9 mouse cellular contexts compared by ENCODE assay signal in the genomic region with DNA sequence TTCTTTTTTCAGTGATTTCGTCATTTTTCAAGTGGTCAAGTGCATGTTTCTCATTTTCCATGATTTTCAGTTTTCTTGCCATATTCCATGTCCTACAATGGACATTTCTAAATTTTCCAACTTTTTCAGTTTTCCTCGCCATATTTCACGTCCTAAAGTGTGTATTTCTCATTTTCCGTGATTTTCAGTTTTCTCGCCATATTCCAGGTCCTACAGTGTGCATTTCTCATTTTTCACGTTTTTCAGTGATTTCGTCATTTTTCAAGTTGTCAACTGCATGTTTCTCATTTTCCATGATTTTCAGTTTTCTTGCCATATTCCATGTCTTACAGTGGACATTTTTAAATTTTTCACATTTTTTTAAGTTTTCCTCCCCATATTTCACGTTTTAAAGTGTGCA. TPM values are rescaled to one million over a fixed set of nuclear protein-coding genes. Genes with fewer than 3 reads are reported as not detected.
DNase-seq lines count a peak whose midpoint lies in the region; ATAC-seq lines count a peak whose summit lies in the region.
"Not testable (repeated sequence)": the region's sequence is repeated elsewhere in the genome, so short reads cannot be mapped to it uniquely, and the experiment has no call there.
"Had no signal": no experiment of that assay in that cellular context is flagged by ENCODE, and none has a peak within 500 bp of the region (broad histone marks: within the 10 kb centered on the region; RNA-seq: fewer than 3 reads in every experiment).

No protein-coding gene starts in this region.

- H3K27me3 ChIP-seq in embryonic facial prominence, embryonic 15.5 days; intestine, embryonic 14.5 days (replicated peaks; ENCODE audit: control insufficient read depth, insufficient read depth, low read length); liver, embryonic 15.5 days; stomach, embryonic 14.5 days (ENCODE audit: control insufficient read depth, insufficient read depth, low read length): not testable (repeated sequence)

- not testable (repeated sequence) for H3K4me1 ChIP-seq in embryonic facial prominence, embryonic 15.5 days; intestine, embryonic 14.5 days (replicated peaks; ENCODE audit: control insufficient read depth, insufficient read depth, low read length); liver, embryonic 15.5 days (replicated peaks); stomach, embryonic 14.5 days (ENCODE audit: control insufficient read depth, insufficient read depth, low read length)

- 75% methylated on average over 8 of the region's 8 CpGs for WGBS in embryonic facial prominence, embryonic 15.5 days
- WGBS in intestine, embryonic 14.5 days, result 70% methylated on average over 8 of the region's 8 CpGs
- WGBS in liver, embryonic 15.5 days (ENCODE audit: insufficient replicate concordance), result 57% methylated on average over 8 of the region's 8 CpGs
- WGBS in stomach, embryonic 14.5 days, result 79% methylated on average over 7 of the region's 8 CpGs

- ATAC-seq in CD4-positive, CD25-positive, alpha-beta regulatory T cell, adult 4 months, result peak; percentile 27
- peak; percentile 79 for ATAC-seq in embryonic facial prominence, embryonic 15.5 days (ENCODE audit: insufficient number of reproducible peaks, low FRiP score, low TSS enrichment, low read depth)
- peak; percentile 79 for ATAC-seq in intestine, embryonic 14.5 days (replicated peaks; ENCODE audit: low FRiP score, low TSS enrichment, low read depth)
- peak; percentile 51 for ATAC-seq in liver, embryonic 15.5 days (ENCODE audit: insufficient read depth)
- ATAC-seq in stomach, embryonic 14.5 days (ENCODE audit: insufficient number of reproducible peaks, insufficient read depth, low FRiP score, low read depth), result peak; percentile 65

- not testable (repeated sequence) for H3K9me3 ChIP-seq in embryonic facial prominence, embryonic 15.5 days (replicated peaks); intestine, embryonic 14.5 days (ENCODE audit: control insufficient read depth, low read length); liver, embryonic 15.5 days (replicated peaks); stomach, embryonic 14.5 days (ENCODE audit: control insufficient read depth, low read depth, low read length)

- H3K4me3 ChIP-seq in embryonic facial prominence, embryonic 15.5 days (replicated peaks); intestine, embryonic 14.5 days (ENCODE audit: low read depth, low read length); liver, embryonic 15.5 days (replicated peaks); stomach, embryonic 14.5 days (ENCODE audit: low read depth, low read length): not testable (repeated sequence)

- not testable (repeated sequence) for H3K36me3 ChIP-seq in embryonic facial prominence, embryonic 15.5 days; intestine, embryonic 14.5 days (ENCODE audit: control insufficient read depth, insufficient read depth, low read length); liver, embryonic 15.5 days (replicated peaks); stomach, embryonic 14.5 days (ENCODE audit: control insufficient read depth, insufficient read depth, low read length)

- H3K27ac ChIP-seq in embryonic facial prominence, embryonic 15.5 days (replicated peaks); intestine, embryonic 14.5 days (ENCODE audit: low read depth); liver, embryonic 15.5 days (replicated peaks); stomach, embryonic 14.5 days (ENCODE audit: low read length): not testable (repeated sequence)

- not testable (repeated sequence) for H3K4me2 ChIP-seq in embryonic facial prominence, embryonic 15.5 days (replicated peaks); intestine, embryonic 14.5 days (ENCODE audit: low read length); liver, embryonic 15.5 days; stomach, embryonic 14.5 days (replicated peaks; ENCODE audit: low read depth, low read length)

- not testable (repeated sequence) for H3K9ac ChIP-seq in embryonic facial prominence, embryonic 15.5 days; intestine, embryonic 14.5 days (ENCODE audit: low read length); liver, embryonic 15.5 days; stomach, embryonic 14.5 days (replicated peaks; ENCODE audit: low read depth, low read length)

- peak; percentile 100 for DNase-seq in heart, adult 9 months (ENCODE audit: low spot score in 2 of 2)
- not testable (repeated sequence) for DNase-seq in intestine, embryonic 14.5 days (ENCODE audit: low spot score)
- peak; percentile 95 to 97 for DNase-seq in layer of hippocampus, postnatal 14 days (ENCODE audit: low spot score in 2 of 2)
- DNase-seq in natural killer cell, adult 2 months (ENCODE audit: low spot score in 2 of 2), result peak; percentile 94 to 96

RNA-seq across cellular contexts. Expression of a gene that starts 3.5 kb away (rescaled TPM):
- polyA plus RNA-seq in CD4-positive, CD25-positive, alpha-beta regulatory T cell, adult 4 months (2017; shearing (Covaris generic)), result 1 to 10 TPM in 1 of 2 experiments, not detected in 1; 2.6 TPM
- polyA plus RNA-seq in embryonic facial prominence, embryonic 15.5 days (2015; fragmentation: Nextera tagmentation; extraction: Ambion mirVana), result not detected in 2 replicates
- not detected in 2 replicates for polyA plus RNA-seq in intestine, embryonic 14.5 days (2014; fragmentation: Nextera tagmentation; extraction: Ambion mirVana)
- not detected for total RNA-seq in layer of hippocampus, postnatal 14 days (2021)
- not detected in 2 replicates for polyA plus RNA-seq in liver, embryonic 15.5 days (2015; fragmentation: Nextera tagmentation; extraction: Ambion mirVana)
- polyA plus RNA-seq in stomach, embryonic 14.5 days (2014; fragmentation: Nextera tagmentation; extraction: Ambion mirVana), result not detected in 2 replicates
- polyA plus RNA-seq: liver, embryonic 16.5 days had no signal

RNA-seq across cellular contexts. Expression of a gene that starts 5.9 kb away (rescaled TPM):
- polyA plus RNA-seq in CD4-positive, CD25-positive, alpha-beta regulatory T cell, adult 4 months (2017; shearing (Covaris generic)), result not detected
- polyA plus RNA-seq in embryonic facial prominence, embryonic 15.5 days (2015; fragmentation: Nextera tagmentation; extraction: Ambion mirVana), result not detected in 2 replicates
- polyA plus RNA-seq in intestine, embryonic 14.5 days (2014; fragmentation: Nextera tagmentation; extraction: Ambion mirVana), result not detected in 2 replicates
- not detected for total RNA-seq in layer of hippocampus, postnatal 14 days (2021)
- not detected in 2 replicates for polyA plus RNA-seq in liver, embryonic 15.5 days (2015; fragmentation: Nextera tagmentation; extraction: Ambion mirVana)
- not detected in 2 replicates for polyA plus RNA-seq in stomach, embryonic 14.5 days (2014; fragmentation: Nextera tagmentation; extraction: Ambion mirVana)
- polyA plus RNA-seq: liver, embryonic 16.5 days had no signal

RNA-seq across cellular contexts. Expression of a gene that starts 6.3 kb away (rescaled TPM):
- polyA plus RNA-seq in CD4-positive, CD25-positive, alpha-beta regulatory T cell, adult 4 months (2017; shearing (Covaris generic)), result under 1 TPM in 1 of 2 experiments, not detected in 1; 0.83 TPM
- polyA plus RNA-seq in embryonic facial prominence, embryonic 15.5 days (2015; fragmentation: Nextera tagmentation; extraction: Ambion mirVana), result not detected in 2 replicates
- not detected in 2 replicates for polyA plus RNA-seq in intestine, embryonic 14.5 days (2014; fragmentation: Nextera tagmentation; extraction: Ambion mirVana)
- under 1 TPM in 1 of 2 experiments, not detected in 1; 0.78 TPM for total RNA-seq in layer of hippocampus, postnatal 14 days (2021)
- not detected in 2 replicates for polyA plus RNA-seq in liver, embryonic 15.5 days (2015; fragmentation: Nextera tagmentation; extraction: Ambion mirVana)
- polyA plus RNA-seq in stomach, embryonic 14.5 days (2014; fragmentation: Nextera tagmentation; extraction: Ambion mirVana), result not detected in 2 replicates
- polyA plus RNA-seq: liver, embryonic 16.5 days had no signal

RNA-seq across cellular contexts. Expression of a gene that starts 8.8 kb away (rescaled TPM):
- polyA plus RNA-seq in CD4-positive, CD25-positive, alpha-beta regulatory T cell, adult 4 months (2017; shearing (Covaris generic)), result not detected
- polyA plus RNA-seq in embryonic facial prominence, embryonic 15.5 days (2015; fragmentation: Nextera tagmentation; extraction: Ambion mirVana), result not detected in 2 replicates
- polyA plus RNA-seq in intestine, embryonic 14.5 days (2014; fragmentation: Nextera tagmentation; extraction: Ambion mirVana), result not detected in 2 replicates
- not detected for total RNA-seq in layer of hippocampus, postnatal 14 days (2021)
- polyA plus RNA-seq in liver, embryonic 15.5 days (2015; fragmentation: Nextera tagmentation; extraction: Ambion mirVana), result not detected in 2 replicates
- polyA plus RNA-seq in stomach, embryonic 14.5 days (2014; fragmentation: Nextera tagmentation; extraction: Ambion mirVana), result not detected in 2 replicates
- polyA plus RNA-seq: liver, embryonic 16.5 days had no signal

RNA-seq across cellular contexts. Expression of a gene that starts 10.6 kb away (rescaled TPM):
- 1 to 10 TPM in 1 of 2 experiments, not detected in 1; 1.8 TPM for polyA plus RNA-seq in CD4-positive, CD25-positive, alpha-beta regulatory T cell, adult 4 months (2017; shearing (Covaris generic))
- polyA plus RNA-seq in embryonic facial prominence, embryonic 15.5 days (2015; fragmentation: Nextera tagmentation; extraction: Ambion mirVana), result not detected in 2 replicates
- not detected in 2 replicates for polyA plus RNA-seq in intestine, embryonic 14.5 days (2014; fragmentation: Nextera tagmentation; extraction: Ambion mirVana)
- total RNA-seq in layer of hippocampus, postnatal 14 days (2021), result 1 to 10 TPM; 1.2 to 1.8 TPM
- polyA plus RNA-seq in liver, embryonic 15.5 days (2015; fragmentation: Nextera tagmentation; extraction: Ambion mirVana), result not detected in 2 replicates
- 0.39 TPM in 1 of 2 replicates, not detected in the other for polyA plus RNA-seq in stomach, embryonic 14.5 days (2014; fragmentation: Nextera tagmentation; extraction: Ambion mirVana)
- polyA plus RNA-seq: liver, embryonic 16.5 days had no signal

Comparison
In these comparisons a context has a peak if more than half of its experiments do, and no peak if none do; other contexts are left out.
1. ATAC-seq: peak in every context shown above with its lines; median percentile 79 in embryonic facial prominence, embryonic 15.5 days; 79 in intestine, embryonic 14.5 days; 65 in stomach, embryonic 14.5 days; 51 in liver, embryonic 15.5 days; 27 in CD4-positive, CD25-positive, alpha-beta regulatory T cell, adult 4 months.